Comparison of ENCODE assay signal across 12 mouse cellular contexts in the genomic region with DNA sequence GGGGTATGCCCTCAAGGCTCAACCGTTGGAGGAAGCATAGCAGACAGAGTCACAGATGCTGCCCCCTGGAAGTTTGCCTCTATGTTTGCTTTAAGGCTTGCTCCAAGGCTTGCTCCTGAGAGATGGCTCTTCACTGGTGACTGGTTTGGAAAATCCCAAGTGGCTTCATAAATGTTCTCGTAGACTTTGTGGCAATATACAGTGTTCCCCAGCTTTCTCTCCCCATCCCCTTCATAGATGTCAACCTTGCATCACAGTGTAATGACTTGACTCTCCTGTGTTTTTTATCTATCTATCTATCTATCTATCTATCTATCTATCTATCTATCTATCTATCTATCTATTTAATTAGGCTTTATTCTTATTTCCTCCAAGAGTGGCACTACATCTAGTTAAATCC. TPM values are rescaled to one million over a fixed set of nuclear protein-coding genes. Genes with fewer than 3 reads are reported as not detected.
DNase-seq lines count a peak whose midpoint lies in the region; ATAC-seq lines count a peak whose summit lies in the region.
"Had no signal": no experiment of that assay in that cellular context is flagged by ENCODE, and none has a peak within 500 bp of the region (broad histone marks: within the 10 kb centered on the region; RNA-seq: fewer than 3 reads in every experiment).

Gene Atp11c, minus strand, starts transcription at position 101 of the 400 bp plus-strand sequence.

- no peaks in the 10 kb centered on the region for H3K27me3 ChIP-seq in forebrain, embryonic 14.5 days (replicated peaks; ENCODE audit: control insufficient read depth, insufficient read depth, low read length)
- H3K27me3 ChIP-seq in midbrain, embryonic 13.5 days = no peaks in the 10 kb centered on the region
- H3K27me3 ChIP-seq: CH12.LX had no signal

- H3K9ac ChIP-seq in forebrain, embryonic 14.5 days (ENCODE audit: low read length) = no peak within 1 kb of the TSS
- no peak within 1 kb of the TSS for H3K9ac ChIP-seq in midbrain, embryonic 13.5 days (replicated peaks)
- H3K9ac ChIP-seq: liver, embryonic 14.5 days had no signal

- H3K4me1 ChIP-seq in forebrain, embryonic 14.5 days (ENCODE audit: control insufficient read depth, insufficient read depth, low read length) = no peaks in the 10 kb centered on the region
- H3K4me1 ChIP-seq in midbrain, embryonic 13.5 days (replicated peaks) = no peaks in the 10 kb centered on the region
- H3K4me1 ChIP-seq: heart, embryonic 10.5 days had no signal

- 78% methylated on average over 2 of the region's 2 CpGs for WGBS in forebrain, embryonic 14.5 days
- WGBS in midbrain, embryonic 13.5 days = 80% methylated on average over 2 of the region's 2 CpGs

- DNase-seq in left cerebral cortex, postnatal 10 days (ENCODE audit: extremely low spot score in 1 of 2, low spot score in 2 of 2) = no peak
- DNase-seq in left cerebral cortex, adult 9 months (ENCODE audit: low spot score in 2 of 2) = no peak
- no peak for DNase-seq in adrenal gland, postnatal 25 days
- no peak for DNase-seq in forebrain, embryonic 14.5 days (ENCODE audit: low spot score)
- DNase-seq in right cerebral cortex, adult 18-20 months = no peak
- DNase-seq in right cerebral cortex, postnatal 36 days (ENCODE audit: low spot score in 2 of 2) = no peak
- DNase-seq in kidney, postnatal 36 days = no peak
- DNase-seq: kidney, postnatal 10 days had no signal

- no peaks in the 10 kb centered on the region for H3K9me3 ChIP-seq in forebrain, embryonic 14.5 days (replicated peaks; ENCODE audit: control insufficient read depth, low read length)
- no peaks in the 10 kb centered on the region for H3K9me3 ChIP-seq in midbrain, embryonic 13.5 days
- H3K9me3 ChIP-seq: heart, embryonic 10.5 days had no signal

- no peak for ATAC-seq in forebrain, embryonic 14.5 days
- no peak for ATAC-seq in midbrain, embryonic 13.5 days

- H3K36me3 ChIP-seq in forebrain, embryonic 14.5 days (ENCODE audit: control insufficient read depth, insufficient read depth, low read length) = no peaks in the 10 kb centered on the region
- H3K36me3 ChIP-seq in midbrain, embryonic 13.5 days = no peaks in the 10 kb centered on the region
- H3K36me3 ChIP-seq: heart, embryonic 10.5 days had no signal

- no peak within 1 kb of the TSS for H3K4me2 ChIP-seq in forebrain, embryonic 14.5 days (ENCODE audit: low read length)
- H3K4me2 ChIP-seq in midbrain, embryonic 13.5 days (replicated peaks) = no peak within 1 kb of the TSS

- no peak within 1 kb of the TSS for H3K4me3 ChIP-seq in forebrain, embryonic 14.5 days (ENCODE audit: low read depth, low read length)
- H3K4me3 ChIP-seq in midbrain, embryonic 13.5 days (replicated peaks) = no peak within 1 kb of the TSS
- H3K4me3 ChIP-seq: heart, embryonic 10.5 days had no signal

- intact Hi-C loops in left cerebral cortex, postnatal 10 days (cut with DNase I) = no loop called here

- no peak within 1 kb of the TSS for H3K27ac ChIP-seq in forebrain, embryonic 14.5 days (ENCODE audit: low read depth, low read length)
- no peak within 1 kb of the TSS for H3K27ac ChIP-seq in midbrain, embryonic 13.5 days
- H3K27ac ChIP-seq: heart, embryonic 10.5 days; liver, embryonic 14.5 days had no signal

RNA-seq across cellular contexts. Expression of gene Atp11c, which starts in this region (rescaled TPM):
- total RNA-seq in left cerebral cortex, postnatal 10 days (2021) = 10 to 100 TPM; 11.9 to 12.1 TPM
- 16.2 and 16.6 TPM in 2 replicates for total RNA-seq in adrenal gland, postnatal 25 days (2021)
- polyA plus RNA-seq in forebrain, embryonic 14.5 days (2014; fragmentation: Nextera tagmentation; extraction: Ambion mirVana) = 14.7 and 15.5 TPM in 2 replicates
- 14.1 and 14.3 TPM in 2 replicates for polyA plus RNA-seq in midbrain, embryonic 13.5 days (2015; fragmentation: Nextera tagmentation; extraction: Ambion mirVana)
